Mouse (Mus musculus): Measurements from ENCODE around the gene Mybbp1a.
"Not testable (repeated sequence)": the region's sequence is repeated elsewhere in the genome, so short reads cannot be mapped to it uniquely, and the experiment has no call there.

Mybbp1a gene

GRCm38 (mm10) chr11:72440597-72440964 lies 574 bp upstream of the Mybbp1a start:
- not testable (repeated sequence) for DNase-seq (ENCODE audit: low spot score in 2 of 2)

- peak in 1 of 2 experiments; percentile 35 for DNase-seq (ENCODE audit: low spot score in 2 of 2)
Measured at GRCm38 (mm10) chr11:72446311-72447105, 5.4 kb downstream of the Mybbp1a start.

- no peak for DNase-seq (ENCODE audit: low spot score in 2 of 2)
Measured at GRCm38 (mm10) chr11:72447475-72447874, 6.3 kb downstream of the Mybbp1a start.

DNA sequence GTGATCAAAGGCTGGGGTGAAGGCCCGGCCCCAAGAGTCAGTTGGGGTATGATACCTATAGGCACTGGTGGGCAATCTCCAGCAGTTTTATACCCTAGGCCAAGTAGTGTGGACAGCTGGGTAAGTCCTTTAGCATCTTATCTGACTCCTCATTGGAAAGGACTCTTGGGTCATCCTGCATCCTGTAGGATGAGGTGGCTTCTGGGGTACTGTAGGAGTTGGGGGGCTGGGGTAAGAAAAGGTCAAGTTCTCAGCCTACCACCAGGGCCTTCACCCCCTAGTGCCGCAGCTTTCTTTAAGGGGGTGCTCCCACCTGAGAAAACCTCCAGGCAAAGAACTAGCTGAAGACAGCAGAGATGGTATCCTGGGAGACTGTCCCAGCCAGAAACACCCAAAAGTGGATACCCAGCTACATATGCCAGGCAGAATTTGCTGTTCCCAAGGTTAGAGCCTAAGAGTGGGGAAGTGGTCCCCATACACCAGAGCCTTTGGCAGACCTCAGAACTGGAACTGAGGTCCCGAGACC lies 11.0 kb downstream of the Mybbp1a start:
- no peak for DNase-seq (ENCODE audit: low spot score in 2 of 2)

- DNase-seq (ENCODE audit: low spot score in 2 of 2): no peak
Measured at GRCm38 (mm10) chr11:72453105-72453953, 12.2 kb downstream of the Mybbp1a start.

DNA sequence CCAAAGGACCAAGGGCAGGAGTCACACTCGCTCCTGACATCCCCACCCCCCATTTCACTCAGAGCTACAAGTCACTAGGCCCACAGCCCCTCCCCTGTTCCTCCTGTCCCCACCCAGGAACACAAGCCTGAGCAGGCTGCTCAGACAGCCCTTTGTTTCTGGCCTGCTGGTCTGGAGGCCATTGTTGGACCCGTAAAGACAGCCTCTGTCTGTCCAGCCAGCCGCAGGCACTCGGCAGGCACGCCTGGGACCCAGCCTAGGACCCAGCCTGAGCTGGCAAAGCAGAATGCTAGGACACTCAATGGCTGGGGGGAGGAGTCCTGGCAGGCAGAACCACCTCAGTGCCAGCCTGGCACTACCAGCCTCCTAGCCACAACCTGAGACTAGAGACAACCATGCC lies 14.5 kb downstream of the Mybbp1a start:
- no peak for DNase-seq (ENCODE audit: low spot score in 2 of 2)

- DNase-seq (ENCODE audit: low spot score in 2 of 2): no peak
Measured at GRCm38 (mm10) chr11:72457995-72458496, 16.9 kb downstream of the Mybbp1a start.

DNA sequence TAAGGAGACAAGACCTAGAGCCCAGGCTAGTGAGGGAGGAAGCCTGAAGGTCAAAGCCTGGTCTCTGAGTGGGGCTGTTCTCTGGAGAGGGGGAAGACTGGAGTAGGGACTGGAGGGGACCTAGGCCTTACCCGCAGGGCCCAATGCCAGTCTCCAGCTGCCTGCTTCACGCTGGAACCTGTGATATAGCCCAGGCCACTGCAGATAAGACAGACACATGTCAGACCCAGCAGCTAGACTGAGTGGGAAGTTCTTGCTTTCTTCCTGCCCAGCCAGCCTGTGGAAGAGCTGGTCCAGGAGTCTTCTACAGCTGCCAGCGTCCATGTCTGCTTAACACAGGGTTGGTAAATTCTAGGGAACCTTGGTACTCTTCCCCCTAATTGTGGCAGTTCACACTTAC lies 17.3 kb downstream of the Mybbp1a start:
- no peak for DNase-seq (ENCODE audit: low spot score in 2 of 2)

DNA sequence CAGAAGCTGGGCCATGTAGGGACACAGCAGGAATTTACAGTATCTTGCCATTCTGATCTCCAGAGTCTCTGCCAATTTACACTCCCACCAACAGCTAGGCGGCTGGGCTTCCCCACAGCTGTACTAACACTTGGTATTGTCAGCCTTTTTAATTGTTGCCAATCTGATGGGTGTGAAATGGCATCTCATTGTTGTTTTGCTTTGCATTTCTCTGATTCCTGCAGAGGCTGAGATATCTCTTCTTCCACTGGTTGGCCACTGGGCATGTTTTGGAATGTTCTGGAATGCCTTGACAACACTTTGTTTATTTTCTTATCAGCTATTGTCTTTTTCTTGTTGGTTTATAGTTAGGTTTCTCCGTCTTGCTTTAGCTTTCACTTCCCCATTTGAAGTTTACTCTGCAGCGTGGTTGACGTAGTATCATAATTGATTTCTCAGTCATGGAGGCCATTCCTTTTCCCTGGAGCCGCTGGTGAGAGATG lies 20.4 kb downstream of the Mybbp1a start:
- DNase-seq (ENCODE audit: low spot score in 2 of 2): no peak

DNA sequence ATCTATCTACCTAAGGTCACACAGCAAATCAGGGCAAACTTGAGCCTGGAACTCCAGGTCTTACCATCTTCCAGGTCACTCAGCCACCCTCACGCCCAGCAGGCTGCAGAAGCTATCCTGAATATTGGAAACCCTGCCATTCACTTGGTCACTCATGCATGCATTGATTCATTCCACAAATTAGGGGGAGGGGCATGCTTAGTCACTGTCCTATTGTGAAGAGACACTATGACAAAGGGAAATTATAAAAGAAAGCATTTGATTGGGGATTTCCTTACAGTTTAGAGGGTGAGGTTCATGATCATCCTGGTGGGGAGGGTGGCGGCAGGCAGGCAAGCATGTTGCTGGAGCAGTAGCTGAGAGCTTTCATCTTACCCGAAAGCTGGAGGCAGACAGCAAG lies 23.7 kb downstream of the Mybbp1a start:
- no peak for DNase-seq (ENCODE audit: low spot score in 2 of 2)

DNA sequence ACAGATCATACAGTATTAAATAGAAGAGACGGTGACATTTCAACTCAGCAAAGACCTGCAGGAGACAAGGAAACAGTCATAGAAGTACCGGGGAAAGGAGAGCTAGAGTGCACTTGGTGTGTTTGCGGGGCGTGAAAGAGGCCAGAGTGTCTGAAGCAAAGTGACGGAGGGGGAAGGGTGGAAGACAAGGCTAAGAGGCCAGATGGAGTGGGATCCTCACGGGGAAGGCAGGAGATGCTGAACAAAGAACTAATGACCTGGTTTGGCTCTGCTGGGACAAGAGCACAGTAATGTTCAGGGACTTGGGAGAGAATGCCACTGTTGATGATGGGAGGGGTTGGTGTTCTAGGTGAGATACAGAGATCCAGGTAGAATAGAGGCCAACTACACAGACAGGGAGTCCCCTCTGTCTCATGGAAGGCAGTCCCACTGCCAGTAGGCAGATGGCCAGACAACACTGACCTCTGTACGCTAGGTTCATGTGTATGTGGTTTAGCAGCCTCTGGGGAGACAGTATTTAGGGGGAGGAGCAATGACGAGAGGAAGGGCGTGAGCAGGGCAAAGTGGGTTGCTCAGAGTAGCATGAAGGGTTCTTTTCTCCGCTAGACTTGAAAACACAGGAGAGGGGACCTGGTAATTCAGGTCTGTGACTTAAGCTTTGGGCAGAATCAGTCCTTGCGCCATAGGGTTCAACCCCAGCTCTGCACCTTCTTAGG lies 25.0 kb downstream of the Mybbp1a start:
- DNase-seq (ENCODE audit: low spot score in 2 of 2): no peak

- DNase-seq (ENCODE audit: low spot score in 2 of 2): no peak
Measured at GRCm38 (mm10) chr11:72466694-72467507, 25.7 kb downstream of the Mybbp1a start.

GRCm38 (mm10) chr11:72468525-72468924 lies 27.4 kb downstream of the Mybbp1a start:
- DNase-seq (ENCODE audit: low spot score in 2 of 2): no peak

- DNase-seq (ENCODE audit: low spot score in 2 of 2): no peak
Measured at GRCm38 (mm10) chr11:72469217-72469616, 28.1 kb downstream of the Mybbp1a start.

GRCm38 (mm10) chr11:72470004-72470403 lies 28.8 kb downstream of the Mybbp1a start:
- DNase-seq (ENCODE audit: low spot score in 2 of 2): no peak

DNA sequence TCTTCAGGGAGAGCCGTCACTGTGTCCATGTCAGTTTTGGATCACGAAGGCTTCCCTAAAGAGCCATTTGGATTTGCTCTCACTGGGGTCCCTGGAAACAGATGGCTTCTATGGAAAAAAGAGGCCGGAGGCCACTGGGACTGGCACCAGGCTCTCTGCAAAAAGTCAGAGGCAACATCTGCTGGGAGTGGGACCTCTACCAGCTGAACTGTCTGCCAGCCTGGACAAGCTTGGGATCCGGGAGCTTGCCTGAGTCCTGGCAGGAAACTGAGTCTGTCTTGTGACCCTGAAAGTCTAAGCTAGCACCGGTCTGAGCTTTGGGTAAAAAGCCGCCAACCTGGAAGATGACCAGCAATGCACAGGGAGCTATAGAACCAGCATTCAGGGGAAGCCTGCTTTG lies 30.2 kb downstream of the Mybbp1a start:
- no peak for DNase-seq (ENCODE audit: low spot score in 2 of 2)

DNA sequence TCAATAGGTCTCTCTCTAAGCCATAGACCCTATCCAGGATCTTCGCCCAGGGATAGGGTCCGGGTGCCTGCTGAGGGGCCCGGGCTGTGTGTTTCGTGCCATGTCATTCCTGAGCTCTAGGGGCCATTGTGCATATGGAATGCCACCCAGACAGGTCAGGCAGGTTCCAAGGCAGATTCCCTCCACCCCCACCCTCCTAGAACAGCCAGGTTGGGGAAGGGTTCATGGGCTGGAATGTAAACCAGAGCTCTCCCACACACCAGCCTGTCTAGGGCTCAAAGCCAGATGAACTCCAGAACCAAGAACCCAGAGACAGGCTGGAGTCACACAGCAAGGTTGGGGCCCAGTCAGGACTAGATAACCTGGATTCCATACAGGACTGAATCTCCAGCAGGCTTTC lies 32.4 kb downstream of the Mybbp1a start:
- no peak for DNase-seq (ENCODE audit: low spot score in 2 of 2)

DNA sequence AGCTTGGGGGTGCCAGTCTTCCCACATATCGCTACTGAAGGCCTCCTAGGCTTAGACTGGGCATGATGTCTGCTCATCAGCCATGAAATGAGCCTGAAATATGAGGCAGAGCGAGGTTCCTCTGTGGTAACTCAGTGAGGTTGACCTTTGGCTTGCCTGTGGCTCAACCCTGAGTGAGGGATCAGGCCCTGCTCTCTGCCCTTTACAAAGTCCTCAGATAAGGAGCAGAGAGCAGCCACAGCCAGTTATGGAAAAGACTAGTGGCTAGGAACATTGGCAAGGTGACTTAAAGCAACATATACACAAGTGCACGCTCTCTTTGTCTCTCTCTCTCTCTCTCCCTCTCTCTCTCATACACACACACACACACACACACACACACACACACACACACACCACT lies 33.8 kb downstream of the Mybbp1a start:
- DNase-seq (ENCODE audit: low spot score in 2 of 2): no peak

DNA sequence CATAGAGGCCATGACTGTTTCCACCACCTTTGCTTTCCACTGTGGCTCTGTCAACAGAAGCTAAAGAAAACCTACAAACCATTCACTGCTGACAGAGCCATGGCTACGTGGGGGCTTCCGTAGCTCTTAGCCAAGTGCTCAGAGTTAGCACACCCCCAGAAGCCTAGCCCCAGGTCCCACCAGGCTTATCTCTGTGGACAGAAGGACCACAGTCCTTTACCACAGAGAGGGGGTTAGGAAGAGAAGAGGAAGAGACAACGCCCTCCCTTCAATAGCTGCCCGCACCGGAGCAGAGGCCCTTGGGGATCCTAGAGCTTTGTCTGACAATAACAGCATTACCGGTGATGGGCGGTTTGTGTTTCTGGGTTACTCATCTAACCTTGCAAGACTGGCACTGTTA lies 34.3 kb downstream of the Mybbp1a start:
- no peak for DNase-seq (ENCODE audit: low spot score in 2 of 2)

GRCm38 (mm10) chr11:72476074-72476625 lies 35.0 kb downstream of the Mybbp1a start:
- no peak for DNase-seq (ENCODE audit: low spot score in 2 of 2)

- no peak for DNase-seq (ENCODE audit: low spot score in 2 of 2)
Measured at GRCm38 (mm10) chr11:72477182-72477581, 36.0 kb downstream of the Mybbp1a start.

All from thymus, postnatal 10 days (tissue).